Mouse (Mus musculus) liver, embryonic 14.5 days (tissue): ENCODE results near the gene 4922502D21Rik. TPM values are rescaled to one million over a fixed set of nuclear protein-coding genes. Genes with fewer than 3 reads are reported as not detected.

Experiments
- ATAC-seq: fragments of 200-750 bp; cut with Nextera tagmentation; 2 replicates; pipeline ENCODE4 v1.8.0; 2017; ENCODE audit warnings: moderate number of reproducible peaks, mild to moderate bottlenecking, moderate library complexity; ENCODE audit not compliant: insufficient read depth
- DNase-seq, 3 experiments: peaks; one replicate each; pipeline ENCODE4 v3.0.0-alpha.2; 2012 to 2013; ENCODE audit warnings: low read depth in 3 of 3, low spot score in 3 of 3
- H3K27ac ChIP-seq: fragments of 300-500 bp; sonication (generic); 2 replicates; pipeline ENCODE4 v1.5.1; 2014; ENCODE audit warnings: moderate library complexity, mild to moderate bottlenecking, control low read depth, inconsistent platforms
- H3K27me3 ChIP-seq: fragments of 300-500 bp; sonication (generic); 2 replicates; pipeline ENCODE4 v1.6.1; 2014; ENCODE audit warnings: mild to moderate bottlenecking, low read length, moderate library complexity; ENCODE audit not compliant: control insufficient read depth, insufficient read depth
- H3K36me3 ChIP-seq: fragments of 300-500 bp; sonication (generic); replicated peaks from 2 replicates; pipeline ENCODE4 v1.6.1; 2014; ENCODE audit warnings: low read depth; ENCODE audit not compliant: control insufficient read depth, insufficient read depth
- H3K4me1 ChIP-seq, 2 experiments: fragments of 200-500 bp in 1 of 2; fragments of 300-500 bp in 1 of 2; sonication (generic) in 1 of 2; replicated peaks; 2 replicates each; pipeline ENCODE4 v1.6.1; 2012 to 2014; ENCODE audit warnings: antibody characterized with exemption in 1 of 2, inconsistent platforms in 1 of 2, low read length in 1 of 2; ENCODE audit not compliant: control insufficient read depth in 2 of 2, insufficient read depth in 2 of 2
- H3K4me2 ChIP-seq: fragments of 300-500 bp; sonication (generic); 2 replicates; pipeline ENCODE4 v1.6.1; 2014; ENCODE audit warnings: low read depth, mild to moderate bottlenecking, control low read depth, moderate library complexity
- H3K4me3 ChIP-seq, 2 experiments: fragments of 200-500 bp in 1 of 2; fragments of 300-500 bp in 1 of 2; sonication (generic) in 1 of 2; 2 replicates each; pipeline ENCODE4 v1.5.1; 2012 to 2014; ENCODE audit warnings: low read depth in 2 of 2, low read length in 2 of 2, mild to moderate bottlenecking in 2 of 2, control low read depth in 1 of 2, inconsistent platforms in 1 of 2, moderate library complexity in 1 of 2; ENCODE audit not compliant: insufficient read depth in 1 of 2
- H3K9ac ChIP-seq: fragments of 300-500 bp; sonication (generic); replicated peaks from 2 replicates; pipeline ENCODE4 v1.6.1; 2014; ENCODE audit warnings: mild to moderate bottlenecking, control low read depth, moderate library complexity
- H3K9me3 ChIP-seq: fragments of 300-500 bp; sonication (generic); 2 replicates; pipeline ENCODE4 v1.6.1; 2016; ENCODE audit warnings: low read length, mixed read lengths; ENCODE audit not compliant: control insufficient read depth
- CTCF ChIP-seq: IDR thresholded peaks from 2 replicates; pipeline ENCODE4 v1.5.1; 2016; ENCODE audit warnings: antibody characterized with exemption, low read depth, control low read depth
- EP300 ChIP-seq: IDR thresholded peaks from 2 replicates; pipeline ENCODE4 v1.6.1; 2016; ENCODE audit warnings: antibody characterized with exemption, low read depth
- WGBS: fragments of 180-500 bp; shearing (Covaris S2); extraction: QIAGEN DNeasy Blood & Tissue Kit; methylation state at CpG from one replicate; pipeline ENCODE4 v1.1.7; 2014; ENCODE audit not compliant: insufficient replicate concordance; 5-methylcytosine and 5-hydroxymethylcytosine counted together
- polyA plus RNA-seq, 2 experiments: library from polyadenylated mRNA; depleted of rRNA in 1 of 2; stranded (reverse) in 1 of 2; unstranded in 1 of 2; fragments of >200 nt; fragmentation: Nextera tagmentation in 1 of 2; extraction: Ambion mirVana in 1 of 2; gene quantifications; 2 replicates each; pipeline versions ENCODE4 v1.2.1 to v1.2.3; 2012 to 2014

4922502D21Rik gene
- polyA plus RNA-seq, 2 experiments, result not detected

GRCm38 (mm10) chr6:129274476-129274875 lies 57.1 kb downstream of the 4922502D21Rik start:
- Histone ChIP-seq H3K27ac (no peak overlapping the region), H3K9me3 (no peaks in the 10 kb centered on the region), H3K36me3 (no peaks in the 10 kb centered on the region), H3K4me2 (no peak overlapping the region; the same call in 1 of the 2 replicates), H3K27me3 (no peaks in the 10 kb centered on the region), H3K9ac (no peak overlapping the region), H3K4me3 (peak overlapping the region; percentile 18 to 21; a peak in 2 of 4 replicates), H3K4me1 (no peaks in the 10 kb centered on the region)
- DNase-seq, result no peak
- 40% methylated on average over 2 of the region's 2 CpGs for WGBS
- TF ChIP-seq EP300 (no peak), CTCF (no peak)
- ATAC-seq, result no peak

GRCm38 (mm10) chr6:129273662-129274061 lies 57.9 kb downstream of the 4922502D21Rik start:
- Histone ChIP-seq H3K4me1 (no peaks in the 10 kb centered on the region), H3K9ac (no peak overlapping the region), H3K4me3 (no peak overlapping the region), H3K27me3 (no peaks in the 10 kb centered on the region), H3K4me2 (peak overlapping the region; percentile 3; the same call in 1 of the 2 replicates), H3K36me3 (no peaks in the 10 kb centered on the region), H3K27ac (no peak overlapping the region), H3K9me3 (no peaks in the 10 kb centered on the region)
- ATAC-seq, result no peak
- no peak for TF ChIP-seq EP300
- no peak for TF ChIP-seq CTCF
- no peak for DNase-seq
- 35% methylated on average over 3 of the region's 3 CpGs for WGBS

Other genes starting within 250 kb of the 4922502D21Rik start
- gene Clec2e, start 230.9 kb downstream of the 4922502D21Rik start, polyA plus RNA-seq (2012; rRNA removed), result not detected in 2 replicates
- not detected in 2 replicates for gene Clec2e, start 230.9 kb downstream of the 4922502D21Rik start, polyA plus RNA-seq (2014; fragmentation: Nextera tagmentation; extraction: Ambion mirVana)
- 2.1 and 6.6 TPM in 2 replicates for gene Clec2d, start 151.2 kb downstream of the 4922502D21Rik start, polyA plus RNA-seq (2012; rRNA removed)
- gene Clec2d, start 151.2 kb downstream of the 4922502D21Rik start, polyA plus RNA-seq (2014; fragmentation: Nextera tagmentation; extraction: Ambion mirVana), result 0.19 and 0.22 TPM in 2 replicates
- gene Cd69, start 56.4 kb downstream of the 4922502D21Rik start, polyA plus RNA-seq (2012; rRNA removed), result 0.44 and 0.98 TPM in 2 replicates
- 0.97 and 1.1 TPM in 2 replicates for gene Cd69, start 56.4 kb downstream of the 4922502D21Rik start, polyA plus RNA-seq (2014; fragmentation: Nextera tagmentation; extraction: Ambion mirVana)
- 3.3 and 5.5 TPM in 2 replicates for gene Clec12a, start 10.9 kb upstream of the 4922502D21Rik start, polyA plus RNA-seq (2012; rRNA removed)
- 9.5 and 10.4 TPM in 2 replicates for gene Clec12a, start 10.9 kb upstream of the 4922502D21Rik start, polyA plus RNA-seq (2014; fragmentation: Nextera tagmentation; extraction: Ambion mirVana)
- gene Clec12b, start 54.1 kb upstream of the 4922502D21Rik start, polyA plus RNA-seq (2012; rRNA removed), result 0.02 and 0.03 TPM in 2 replicates
- not detected in 2 replicates for gene Clec12b, start 54.1 kb upstream of the 4922502D21Rik start, polyA plus RNA-seq (2014; fragmentation: Nextera tagmentation; extraction: Ambion mirVana)
- gene Clec1b, start 65.5 kb upstream of the 4922502D21Rik start, polyA plus RNA-seq (2012; rRNA removed), result 6.8 and 12.5 TPM in 2 replicates
- 23.3 and 29.5 TPM in 2 replicates for gene Clec1b, start 65.5 kb upstream of the 4922502D21Rik start, polyA plus RNA-seq (2014; fragmentation: Nextera tagmentation; extraction: Ambion mirVana)
- 0.79 and 1.0 TPM in 2 replicates for gene Clec9a, start 77.1 kb upstream of the 4922502D21Rik start, polyA plus RNA-seq (2012; rRNA removed)
- gene Clec9a, start 77.1 kb upstream of the 4922502D21Rik start, polyA plus RNA-seq (2014; fragmentation: Nextera tagmentation; extraction: Ambion mirVana), result 0.25 and 0.97 TPM in 2 replicates
- gene Clec1a, start 120.2 kb upstream of the 4922502D21Rik start, polyA plus RNA-seq (2012; rRNA removed), result 0.03 and 0.04 TPM in 2 replicates
- 0.23 and 0.28 TPM in 2 replicates for gene Clec1a, start 120.2 kb upstream of the 4922502D21Rik start, polyA plus RNA-seq (2014; fragmentation: Nextera tagmentation; extraction: Ambion mirVana)
- 0.64 and 0.83 TPM in 2 replicates for gene Olr1, start 175.4 kb upstream of the 4922502D21Rik start, polyA plus RNA-seq (2012; rRNA removed)
- gene Olr1, start 175.4 kb upstream of the 4922502D21Rik start, polyA plus RNA-seq (2014; fragmentation: Nextera tagmentation; extraction: Ambion mirVana), result 0.57 and 0.81 TPM in 2 replicates
- gene Tmem52b, start 180.8 kb upstream of the 4922502D21Rik start, polyA plus RNA-seq (2012; rRNA removed), result 0.01 TPM in 1 of 2 replicates, not detected in the other
- not detected in 2 replicates for gene Tmem52b, start 180.8 kb upstream of the 4922502D21Rik start, polyA plus RNA-seq (2014; fragmentation: Nextera tagmentation; extraction: Ambion mirVana)
- gene Gabarapl1, start 201.4 kb upstream of the 4922502D21Rik start, polyA plus RNA-seq (2012; rRNA removed), result 15.1 and 19.2 TPM in 2 replicates
- 8.2 and 9.1 TPM in 2 replicates for gene Gabarapl1, start 201.4 kb upstream of the 4922502D21Rik start, polyA plus RNA-seq (2014; fragmentation: Nextera tagmentation; extraction: Ambion mirVana)
- gene Klre1, start 246.1 kb upstream of the 4922502D21Rik start, polyA plus RNA-seq (2012; rRNA removed), result 0.03 TPM in 1 of 2 replicates, not detected in the other
- not detected in 2 replicates for gene Klre1, start 246.1 kb upstream of the 4922502D21Rik start, polyA plus RNA-seq (2014; fragmentation: Nextera tagmentation; extraction: Ambion mirVana)